Mouse (Mus musculus) kidney, postnatal 0 days (tissue): ENCODE data around the gene Upf1. TPM values are rescaled to one million over a fixed set of nuclear protein-coding genes. Genes with fewer than 3 reads are reported as not detected.

ENCODE experiments used
- ATAC-seq: fragments of 200-750 bp; cut with Nextera tagmentation; replicated peaks from 2 replicates; pipeline ENCODE4 v1.8.0; 2017; ENCODE audit warnings: low read depth, moderate number of reproducible peaks, moderate TSS enrichment, moderate library complexity; ENCODE audit not compliant: low FRiP score
- DNase-seq: peaks from one replicate; pipeline ENCODE4 v3.0.0-alpha.2; 2016; ENCODE audit warnings: low spot score
- H3K27ac ChIP-seq: fragments of 300-500 bp; sonication (generic); 2 replicates; pipeline ENCODE4 v1.5.1; 2014; ENCODE audit warnings: mild to moderate bottlenecking
- H3K27me3 ChIP-seq: fragments of 300-500 bp; sonication (generic); 2 replicates; pipeline ENCODE4 v1.6.1; 2014; ENCODE audit warnings: low read length, mixed read lengths; ENCODE audit not compliant: insufficient read depth
- H3K36me3 ChIP-seq: fragments of 300-500 bp; sonication (generic); 2 replicates; pipeline ENCODE4 v1.6.1; 2014; ENCODE audit warnings: low read length, mixed read lengths; ENCODE audit not compliant: insufficient read depth
- H3K4me1 ChIP-seq: fragments of 300-500 bp; sonication (generic); replicated peaks from 2 replicates; pipeline ENCODE4 v1.6.1; 2014; ENCODE audit warnings: antibody characterized with exemption, low read length, mixed read lengths; ENCODE audit not compliant: insufficient read depth
- H3K4me2 ChIP-seq: fragments of 300-500 bp; sonication (generic); 2 replicates; pipeline ENCODE4 v1.6.1; 2014; ENCODE audit warnings: mild to moderate bottlenecking, low read length, moderate library complexity, mixed read lengths
- H3K4me3 ChIP-seq: fragments of 300-500 bp; sonication (generic); replicated peaks from 2 replicates; pipeline ENCODE4 v1.5.1; 2014; ENCODE audit warnings: low read depth, low read length
- H3K9ac ChIP-seq: fragments of 300-500 bp; sonication (generic); 2 replicates; pipeline ENCODE4 v1.6.1; 2014; ENCODE audit warnings: low read depth, low read length
- H3K9me3 ChIP-seq: fragments of 300-500 bp; sonication (generic); replicated peaks from 2 replicates; pipeline ENCODE4 v1.6.1; 2016; ENCODE audit warnings: low read length, inconsistent platforms, mixed read lengths
- CTCF ChIP-seq: IDR thresholded peaks from 2 replicates; pipeline ENCODE4 v1.5.1; 2016; ENCODE audit warnings: antibody characterized with exemption, low read depth, mild to moderate bottlenecking, moderate library complexity
- WGBS: fragments of 180-500 bp; shearing (Covaris S2); extraction: QIAGEN DNeasy Blood & Tissue Kit; methylation state at CpG from one replicate; pipeline ENCODE4 v1.1.7; 2014; 5-methylcytosine and 5-hydroxymethylcytosine counted together
- polyA plus RNA-seq: library from polyadenylated mRNA; unstranded; fragments of >200 nt; fragmentation: Nextera tagmentation; extraction: Ambion mirVana; gene quantifications from 2 replicates; pipeline ENCODE4 v1.2.1, GENCODE M21; 2015

Gene Upf1
- polyA plus RNA-seq, 1 experiment from 2014 or later: 12.5 TPM

DNA sequence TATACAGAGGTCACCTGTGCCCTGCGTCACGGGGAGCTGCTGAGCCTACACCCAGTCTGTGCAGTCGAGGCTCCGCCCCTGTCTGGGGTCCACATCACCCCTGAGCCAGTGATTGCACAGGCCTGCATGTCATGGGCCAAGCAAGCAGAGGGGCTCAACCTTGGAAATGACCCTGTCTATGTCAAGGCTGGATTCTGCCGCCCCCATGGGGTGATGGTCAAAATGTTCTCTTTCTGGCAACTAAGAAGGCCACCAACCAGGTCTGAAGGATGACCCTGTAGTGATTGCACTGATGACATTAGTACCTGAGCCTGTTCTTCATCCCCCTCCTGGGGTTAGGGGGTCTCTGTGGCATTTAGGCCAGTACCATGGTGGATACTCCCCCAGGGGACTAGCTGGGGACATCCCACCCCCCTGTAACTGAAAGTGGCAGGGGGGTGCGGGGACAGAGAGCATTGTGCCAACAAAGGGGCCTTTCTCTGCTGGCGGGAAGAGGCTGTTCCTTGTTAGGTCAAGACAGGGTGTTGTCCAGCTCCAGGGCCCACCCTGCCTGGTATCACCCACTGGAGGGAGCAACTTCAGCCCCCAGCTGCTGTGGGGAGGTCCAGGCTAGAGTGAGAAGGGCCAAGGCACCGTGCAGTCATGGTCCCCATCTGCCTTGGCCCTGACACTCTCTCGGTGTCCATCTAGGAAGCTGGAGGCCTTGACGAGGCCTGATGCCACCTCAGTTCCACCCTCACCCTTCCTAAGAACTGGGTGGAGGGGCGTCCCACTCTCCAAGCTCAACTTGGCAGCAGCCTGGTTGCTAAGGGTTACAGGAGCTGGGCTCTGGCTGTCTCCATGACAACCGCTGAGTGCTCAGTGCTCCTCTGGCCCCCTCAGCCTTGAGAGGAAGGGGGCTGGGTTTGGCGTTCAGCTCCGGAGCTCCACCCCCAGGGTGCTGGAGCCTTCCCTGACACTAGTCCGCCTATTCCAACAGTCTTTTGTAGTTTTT is 36.3 kb downstream of the Upf1 start:
- DNase-seq (peak; percentile 76), ATAC-seq (peak; percentile 44)
- peak; percentile 5; the same call in 1 of the 2 replicates for TF ChIP-seq CTCF

DNA sequence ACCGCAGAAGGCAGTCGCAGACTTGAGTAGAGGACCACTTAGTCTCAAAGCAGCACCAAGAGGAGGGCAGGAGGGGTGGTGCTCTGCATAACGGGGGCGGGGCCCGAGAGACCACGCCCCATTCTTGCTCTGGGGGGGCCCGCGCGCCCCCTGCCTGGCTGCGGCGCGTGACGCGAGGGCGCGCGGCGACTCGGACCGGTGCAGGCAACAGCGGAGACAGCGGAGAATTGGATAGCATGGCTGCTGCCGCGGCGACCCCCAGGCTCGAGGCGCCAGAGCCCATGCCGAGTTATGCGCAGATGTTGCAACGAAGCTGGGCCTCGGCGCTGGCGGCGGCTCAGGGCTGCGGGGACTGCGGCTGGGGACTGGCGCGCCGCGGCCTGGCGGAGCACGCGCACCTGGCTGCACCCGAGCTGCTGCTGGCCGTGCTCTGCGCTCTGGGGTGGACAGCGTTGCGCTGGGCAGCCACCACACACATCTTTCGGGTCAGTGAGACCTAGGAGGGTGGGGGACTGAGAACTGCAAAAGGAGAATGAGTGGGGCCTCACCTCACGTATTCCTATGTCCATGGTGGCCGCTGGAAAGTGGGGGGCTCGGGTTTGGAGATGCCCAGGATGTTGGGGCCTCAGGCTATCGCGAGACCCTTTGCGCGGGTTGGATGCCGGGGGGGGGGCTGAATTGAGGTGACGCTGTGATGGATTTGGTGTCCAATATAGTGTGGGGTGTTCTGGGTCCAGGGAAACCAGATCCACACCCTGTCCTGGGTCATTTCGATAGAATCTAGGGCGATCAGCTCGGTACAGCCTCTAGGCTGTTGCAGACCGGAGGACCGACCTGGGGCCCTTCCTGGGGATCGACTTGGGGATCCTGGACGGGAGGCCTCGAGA is 37.2 kb downstream of the Upf1 start, which contains the start of gene Cers1:
Gene Cers1, plus strand, starts transcription at position 152 of the 887 bp plus-strand sequence.
- DNase-seq: peak; percentile 73
- peak; percentile 55 for ATAC-seq
- TF ChIP-seq CTCF: no peak
- peak within 1 kb of the TSS; percentile 53 for H3K4me3 ChIP-seq
- H3K27ac ChIP-seq: no peak within 1 kb of the TSS
- no peaks in the 10 kb centered on the region for H3K27me3 ChIP-seq
- peak within 1 kb of the TSS; percentile 51 for H3K9ac ChIP-seq
- peaks cover 20% of the 10 kb centered on the region for H3K4me1 ChIP-seq
- no peaks in the 10 kb centered on the region for H3K9me3 ChIP-seq
- peak within 1 kb of the TSS; percentile 74 for H3K4me2 ChIP-seq
- H3K36me3 ChIP-seq: peaks cover 17% of the 10 kb centered on the region; the same call in 1 of the 2 replicates
- 2% methylated on average over 66 of the region's 66 CpGs for WGBS

More for the DNA sequence above, 36.3 kb downstream of the Upf1 start:
- peak overlapping the region; percentile 53; the same call in 1 of the 2 replicates for H3K4me3 ChIP-seq
- peak overlapping the region; percentile 74 for H3K4me2 ChIP-seq
- no peaks in the 10 kb centered on the region for H3K9me3 ChIP-seq
- peak overlapping the region; percentile 51; the same call in 1 of the 2 replicates for H3K9ac ChIP-seq
- no peak overlapping the region for H3K27ac ChIP-seq
- peaks cover 20% of the 10 kb centered on the region for H3K4me1 ChIP-seq
- peaks cover 8% of the 10 kb centered on the region; the same call in 1 of the 2 replicates for H3K36me3 ChIP-seq
- WGBS: 15% methylated on average over 15 of the region's 15 CpGs
- no peaks in the 10 kb centered on the region for H3K27me3 ChIP-seq

DNA sequence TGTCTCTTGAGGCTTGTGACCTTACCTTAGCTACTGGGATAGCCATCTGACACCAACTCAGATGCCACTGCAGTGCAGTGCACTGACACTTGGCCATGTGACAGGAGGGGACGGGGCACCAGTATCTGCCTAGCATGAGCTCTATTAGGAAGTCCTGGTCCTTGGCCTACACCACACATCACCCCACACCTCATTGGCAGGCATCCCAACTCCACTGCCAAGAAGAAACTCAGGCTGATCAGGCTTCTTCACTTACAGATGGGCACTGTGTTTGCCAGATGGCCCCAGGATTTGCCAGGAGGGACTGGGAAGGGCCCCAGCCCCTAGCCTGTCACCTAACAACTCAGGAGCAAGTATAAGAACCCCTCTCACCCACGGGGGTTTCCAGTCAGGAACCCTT is 39.7 kb downstream of the Upf1 start:
- no peak overlapping the region for H3K27ac ChIP-seq
- WGBS: 81% methylated on average over 2 of the region's 2 CpGs
- ATAC-seq (no peak), DNase-seq (no peak)
- peaks cover 32% of the 10 kb centered on the region; the same call in 1 of the 2 replicates for H3K36me3 ChIP-seq
- no peak overlapping the region for H3K4me3 ChIP-seq
- H3K9me3 ChIP-seq: no peaks in the 10 kb centered on the region
- peaks cover 20% of the 10 kb centered on the region for H3K4me1 ChIP-seq
- no peak for TF ChIP-seq CTCF
- H3K9ac ChIP-seq: no peak overlapping the region
- H3K27me3 ChIP-seq: no peaks in the 10 kb centered on the region
- H3K4me2 ChIP-seq: no peak overlapping the region

DNA sequence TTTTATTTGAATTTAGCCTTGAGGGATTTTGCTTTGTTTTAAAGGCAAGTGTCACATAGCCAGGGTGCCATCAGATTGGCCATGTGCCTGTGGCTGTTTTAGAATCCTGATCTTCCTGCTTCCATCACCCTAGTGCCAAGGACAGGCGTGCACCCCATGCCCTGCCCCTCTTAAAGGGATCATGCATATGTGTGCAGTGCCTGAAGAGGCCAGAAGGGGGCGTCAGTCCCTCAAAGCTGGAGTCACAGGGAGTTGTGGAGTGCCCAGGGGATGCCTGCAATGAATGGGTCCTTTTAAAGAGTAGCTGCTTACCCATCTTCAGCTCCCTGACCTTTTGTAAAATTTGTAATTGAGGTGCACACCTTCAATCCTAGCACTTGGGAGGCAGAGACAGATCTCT is 43.8 kb downstream of the Upf1 start:
- Histone ChIP-seq H3K9me3 (no peaks in the 10 kb centered on the region), H3K9ac (no peak overlapping the region), H3K27me3 (no peaks in the 10 kb centered on the region), H3K27ac (no peak overlapping the region), H3K36me3 (peaks cover 55% of the 10 kb centered on the region; the same call in 1 of the 2 replicates), H3K4me1 (no peaks in the 10 kb centered on the region), H3K4me3 (no peak overlapping the region), H3K4me2 (no peak overlapping the region)
- 35% methylated on average over 2 of the region's 2 CpGs for WGBS
- peak; percentile 63 for TF ChIP-seq CTCF
- no peak for ATAC-seq
- no peak for DNase-seq

DNA sequence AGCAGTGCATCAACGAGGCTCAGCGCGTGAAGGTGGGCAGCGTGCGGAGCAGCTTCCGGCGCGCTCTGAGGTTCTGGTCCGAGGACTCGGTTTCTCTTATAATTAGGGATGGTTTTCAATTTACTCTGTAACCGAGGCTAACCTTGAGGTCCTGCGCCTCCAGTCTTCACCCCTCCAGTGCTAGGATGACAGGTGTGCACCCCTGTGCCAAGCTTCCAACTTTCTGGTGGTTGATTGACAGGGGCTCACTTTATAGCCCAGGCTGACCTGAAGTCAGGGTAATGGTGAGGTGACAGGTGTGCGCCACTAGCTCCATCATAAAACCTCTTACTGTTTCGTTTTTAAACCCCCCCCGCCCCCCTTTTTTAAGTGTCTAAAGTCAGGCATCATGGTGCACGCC is 50.2 kb downstream of the Upf1 start:
- H3K4me1 ChIP-seq: peaks cover 17% of the 10 kb centered on the region; the same call in 1 of the 2 replicates
- peak; percentile 45 for ATAC-seq
- H3K27ac ChIP-seq: peak overlapping the region; percentile 73
- H3K9ac ChIP-seq: peak overlapping the region; percentile 86
- H3K27me3 ChIP-seq: no peaks in the 10 kb centered on the region
- H3K36me3 ChIP-seq: peaks cover 31% of the 10 kb centered on the region
- H3K9me3 ChIP-seq: no peaks in the 10 kb centered on the region
- no peak for TF ChIP-seq CTCF
- no peak for DNase-seq
- H3K4me3 ChIP-seq: peak overlapping the region; percentile 94
- H3K4me2 ChIP-seq: peak overlapping the region; percentile 92
- 4% methylated on average over 16 of the region's 16 CpGs for WGBS
